Mouse (Mus musculus) hindbrain, embryonic 10.5 days (tissue): Measurements from ENCODE around the gene Olfr761. TPM values are rescaled to one million over a fixed set of nuclear protein-coding genes. Genes with fewer than 3 reads are reported as not detected.
"Not testable (repeated sequence)": the region's sequence is repeated elsewhere in the genome, so short reads cannot be mapped to it uniquely, and the experiment has no call there.

Source experiments
- DNase-seq: peaks from one replicate; pipeline ENCODE4 v3.0.0-alpha.2; 2017; ENCODE audit warnings: low spot score
- H3K27ac ChIP-seq: fragments of 300-500 bp; sonication (generic); 2 replicates; pipeline ENCODE4 v1.5.1; 2016; ENCODE audit warnings: mild to moderate bottlenecking, moderate library complexity
- H3K27me3 ChIP-seq: fragments of 300-500 bp; sonication (generic); 2 replicates; pipeline ENCODE4 v1.6.1; 2016; ENCODE audit warnings: mild to moderate bottlenecking; ENCODE audit not compliant: poor library complexity, insufficient read depth, severe bottlenecking
- H3K36me3 ChIP-seq: fragments of 300-500 bp; sonication (generic); 2 replicates; pipeline ENCODE4 v1.6.1; 2016; ENCODE audit warnings: mild to moderate bottlenecking, moderate library complexity
- H3K4me1 ChIP-seq: fragments of 300-500 bp; sonication (generic); replicated peaks from 2 replicates; pipeline ENCODE4 v1.6.1; 2016; ENCODE audit warnings: mild to moderate bottlenecking
- H3K4me3 ChIP-seq: fragments of 300-500 bp; sonication (generic); 2 replicates; pipeline ENCODE4 v1.5.1; 2016; ENCODE audit warnings: mild to moderate bottlenecking, moderate library complexity
- H3K9me3 ChIP-seq: fragments of 300-500 bp; sonication (generic); 2 replicates; pipeline ENCODE4 v1.6.1; 2016; ENCODE audit warnings: mild to moderate bottlenecking, moderate library complexity
- WGBS: fragments of 180-500 bp; shearing (Covaris S2); methylation state at CpG from one replicate; pipeline ENCODE4 v1.1.7; 2016; 5-methylcytosine and 5-hydroxymethylcytosine counted together
- polyA plus RNA-seq: library from polyadenylated mRNA; unstranded; fragments of >200 nt; fragmentation: Nextera tagmentation; extraction: Ambion mirVana; gene quantifications from 2 replicates; pipeline ENCODE4 v1.2.1, GENCODE M21; 2016

Olfr761 gene
- not detected in 2 replicates for polyA plus RNA-seq

- no peaks in the 10 kb centered on the region for H3K36me3 ChIP-seq
- DNase-seq, result no peak
- no peaks in the 10 kb centered on the region for H3K27me3 ChIP-seq
- WGBS, result 82% methylated on average over 2 of the region's 2 CpGs
- H3K27ac ChIP-seq, result no peak within 1 kb of the TSS
- H3K4me3 ChIP-seq, result no peak within 1 kb of the TSS
- no peaks in the 10 kb centered on the region for H3K9me3 ChIP-seq
- H3K4me1 ChIP-seq, result no peaks in the 10 kb centered on the region
Measured at GRCm38 (mm10) chr17:37952979-37953378, at the start of gene Olfr761. Gene Olfr761, minus strand, starts transcription at chr17:37953079.

- H3K27ac ChIP-seq, result no peak overlapping the region
- H3K27me3 ChIP-seq, result no peaks in the 10 kb centered on the region
- DNase-seq, result no peak
- H3K9me3 ChIP-seq, result no peaks in the 10 kb centered on the region
- H3K4me1 ChIP-seq, result no peaks in the 10 kb centered on the region
- H3K36me3 ChIP-seq, result no peaks in the 10 kb centered on the region
- no peak overlapping the region for H3K4me3 ChIP-seq
- 63% methylated on average over 10 of the region's 10 CpGs for WGBS
Measured at GRCm38 (mm10) chr17:37995635-37996307, 42.9 kb upstream of the Olfr761 start.

- H3K27ac ChIP-seq, result no peak overlapping the region
- no peaks in the 10 kb centered on the region for H3K27me3 ChIP-seq
- H3K9me3 ChIP-seq, result no peaks in the 10 kb centered on the region
- no peak for DNase-seq
- WGBS, result 51% methylated on average over 3 of the region's 3 CpGs
- H3K36me3 ChIP-seq, result no peaks in the 10 kb centered on the region
- H3K4me1 ChIP-seq, result no peaks in the 10 kb centered on the region
- H3K4me3 ChIP-seq, result no peak overlapping the region
Measured at GRCm38 (mm10) chr17:37990453-37990961, 37.6 kb upstream of the Olfr761 start.

- Histone ChIP-seq H3K27me3 (no peaks in the 10 kb centered on the region), H3K27ac (no peak overlapping the region), H3K4me3 (no peak overlapping the region), H3K36me3 (no peaks in the 10 kb centered on the region), H3K9me3 (0 out of 2 replicates have a peak, but pooled peaks cover 2% of the 10 kb centered on the region), H3K4me1 (no peaks in the 10 kb centered on the region)
- 82% methylated on average over 3 of the region's 3 CpGs for WGBS
- DNase-seq, result no peak
Measured at GRCm38 (mm10) chr17:37973591-37973990, 20.7 kb upstream of the Olfr761 start.

GRCm38 (mm10) chr17:37920248-37920647 lies 32.6 kb downstream of the Olfr761 start, which contains the start of gene Olfr128:
Gene Olfr128, plus strand, starts transcription at chr17:37920548.
- Histone ChIP-seq H3K4me1 (no peaks in the 10 kb centered on the region), H3K27ac (no peak within 1 kb of the TSS), H3K4me3 (no peak within 1 kb of the TSS), H3K36me3 (no peaks in the 10 kb centered on the region), H3K9me3 (no peaks in the 10 kb centered on the region), H3K27me3 (no peaks in the 10 kb centered on the region)
- no peak for DNase-seq

- DNase-seq, H3K4me3 ChIP-seq, H3K27me3 ChIP-seq, H3K4me1 ChIP-seq, H3K9me3 ChIP-seq, H3K27ac ChIP-seq, H3K36me3 ChIP-seq: not testable (repeated sequence)
- 74% methylated on average over 8 of the region's 8 CpGs for WGBS
Measured at GRCm38 (mm10) chr17:37906821-37907220, 46.1 kb downstream of the Olfr761 start.

Other genes starting within 250 kb of the Olfr761 start
- not detected in 2 replicates for gene Olfr120, start 231.3 kb downstream of the Olfr761 start, polyA plus RNA-seq
- not detected in 2 replicates for gene Olfr121, start 204.2 kb downstream of the Olfr761 start, polyA plus RNA-seq
- gene Olfr122, start 184.5 kb downstream of the Olfr761 start, polyA plus RNA-seq, result not detected in 2 replicates
- gene Olfr123, start 159.6 kb downstream of the Olfr761 start, polyA plus RNA-seq, result not detected in 2 replicates
- gene Olfr124, start 153.2 kb downstream of the Olfr761 start, polyA plus RNA-seq, result not detected in 2 replicates
- not detected in 2 replicates for gene Olfr125, start 120.1 kb downstream of the Olfr761 start, polyA plus RNA-seq
- gene Olfr126, start 105.6 kb downstream of the Olfr761 start, polyA plus RNA-seq, result not detected in 2 replicates
- gene Olfr127, start 52.6 kb downstream of the Olfr761 start, polyA plus RNA-seq, result not detected in 2 replicates
- not detected in 2 replicates for gene Olfr128, start 32.5 kb downstream of the Olfr761 start, polyA plus RNA-seq
- gene Olfr129, start 107.0 kb upstream of the Olfr761 start, polyA plus RNA-seq, result not detected in 2 replicates
- gene Olfr130, start 110.8 kb upstream of the Olfr761 start, polyA plus RNA-seq, result not detected in 2 replicates
- gene Olfr131, start 135.6 kb upstream of the Olfr761 start, polyA plus RNA-seq, result not detected in 2 replicates
- not detected in 2 replicates for gene Olfr132, start 181.4 kb upstream of the Olfr761 start, polyA plus RNA-seq
- gene Olfr133, start 192.2 kb upstream of the Olfr761 start, polyA plus RNA-seq, result not detected in 2 replicates
- not detected in 2 replicates for gene Olfr134, start 218.3 kb upstream of the Olfr761 start, polyA plus RNA-seq